Mouse (Mus musculus) CH12.LX (cell line): ENCODE results near the gene Tnni3.

Source experiments
- CHD1 ChIP-seq: IDR thresholded peaks from 2 replicates; pipeline ENCODE4 v1.6.1; 2012; ENCODE audit warnings: low read depth, low read length, improper control_type of control experiment, inconsistent platforms
- CHD2 ChIP-seq: IDR thresholded peaks from 2 replicates; pipeline ENCODE4 v1.6.1; 2011; ENCODE audit warnings: low read length, improper control_type of control experiment
- CTCF ChIP-seq, 2 experiments: IDR thresholded peaks in 1 of 2; conservative IDR thresholded peaks in 1 of 2; 2 replicates each; pipeline ENCODE4 v1.5.1; 2011 to 2012; ENCODE audit warnings: low read depth in 2 of 2, low read length in 2 of 2, improper control_type of control experiment in 1 of 2, inconsistent platforms in 1 of 2, mild to moderate bottlenecking in 1 of 2, moderate library complexity in 1 of 2
- EP300 ChIP-seq: IDR thresholded peaks from 2 replicates; pipeline ENCODE4 v1.6.1; 2011; ENCODE audit warnings: low read length, improper control_type of control experiment
- GABPA ChIP-seq: IDR thresholded peaks from 2 replicates; pipeline ENCODE4 v1.6.1; 2012; ENCODE audit warnings: low read depth, low read length, improper control_type of control experiment, inconsistent platforms; ENCODE audit not compliant: insufficient replicate concordance
- KAT2A ChIP-seq: IDR thresholded peaks from 2 replicates; pipeline ENCODE4 v1.6.1; 2012; ENCODE audit warnings: low read length, improper control_type of control experiment, inconsistent platforms; ENCODE audit not compliant: insufficient replicate concordance
- MAFK ChIP-seq: IDR thresholded peaks from 2 replicates; pipeline ENCODE4 v1.6.1; 2011; ENCODE audit warnings: low read length, improper control_type of control experiment; ENCODE audit not compliant: insufficient replicate concordance
- POLR2A ChIP-seq: IDR thresholded peaks from 2 replicates; pipeline ENCODE4 v1.6.1; 2011; ENCODE audit warnings: low read depth, mild to moderate bottlenecking, improper control_type of control experiment, low read length
- RCOR1 ChIP-seq: conservative IDR thresholded peaks from 2 replicates; pipeline ENCODE4 v1.6.1; 2012; ENCODE audit warnings: low read depth, mild to moderate bottlenecking, inconsistent platforms, low read length, improper control_type of control experiment
- USF1 ChIP-seq: IDR thresholded peaks from 2 replicates; pipeline ENCODE4 v1.6.1; 2014; ENCODE audit warnings: low read depth, mild to moderate bottlenecking, inconsistent platforms, low read length, improper control_type of control experiment
- ZC3H11A ChIP-seq: IDR thresholded peaks from 2 replicates; pipeline ENCODE4 v1.6.1; 2012; ENCODE audit warnings: low read depth, mild to moderate bottlenecking, inconsistent platforms, low read length, improper control_type of control experiment
- ZKSCAN1 ChIP-seq: IDR thresholded peaks from 2 replicates; pipeline ENCODE4 v1.6.1; 2012; ENCODE audit warnings: low read depth, inconsistent platforms, low read length, improper control_type of control experiment, borderline replicate concordance
- ZNF384 ChIP-seq: IDR thresholded peaks from 2 replicates; pipeline ENCODE4 v1.6.1; 2012; ENCODE audit warnings: low read depth, low read length, improper control_type of control experiment, inconsistent platforms

DNA sequence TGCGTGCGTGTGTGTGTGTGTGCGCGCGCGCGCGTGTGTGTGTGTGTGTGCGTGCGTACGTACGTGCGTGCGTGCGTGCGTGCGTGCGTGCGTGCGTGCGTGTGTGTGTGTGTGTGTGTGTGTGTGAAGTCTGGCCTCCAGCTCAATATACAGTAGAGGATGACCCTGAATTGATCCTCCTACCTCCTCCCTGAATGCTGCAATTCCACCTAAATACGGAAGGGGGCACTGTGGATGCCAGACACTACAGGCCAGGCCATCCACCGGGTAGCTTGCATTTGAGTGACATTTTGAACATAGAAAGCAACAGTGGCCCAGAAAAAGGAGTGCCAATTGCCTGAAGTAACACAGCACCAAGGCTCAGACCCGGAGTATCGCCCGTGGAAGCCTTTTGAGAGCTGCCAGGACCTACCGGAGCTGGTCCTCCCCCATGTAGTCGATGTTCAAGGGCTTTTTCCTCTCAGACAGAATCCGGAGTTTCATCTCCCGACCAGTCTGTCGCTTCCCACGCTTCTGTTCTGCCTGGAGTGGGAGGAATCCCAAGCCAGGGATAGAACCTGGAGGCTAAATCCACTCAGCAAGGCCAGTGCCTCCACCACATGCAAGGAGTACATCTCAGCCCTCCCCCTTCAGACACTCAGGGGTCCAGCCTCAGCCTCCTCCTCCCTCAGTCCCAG, 15.8 kb downstream of the Tnni3 start:
- TF ChIP-seq ZC3H11A (no peak), ZKSCAN1 (no peak), USF1 (no peak), ZNF384 (no peak), KAT2A (no peak), RCOR1 (no peak), CHD2 (no peak), CTCF (conservative IDR thresholded peaks at IDR 0.05 in 1 of 2, IDR thresholded peaks at IDR 0.05 in 1 of 2; ENCODE audit: low read depth in 2 of 2, low read length in 2 of 2) (peak; percentile 32 to 42; a peak in 2 of 4 replicates), EP300 (no peak), POLR2A (no peak), MAFK (no peak), GABPA (no peak), CHD1 (no peak)
